Mouse (Mus musculus): Measurements from ENCODE around the gene Kndc1.

The Kndc1 gene

GRCm38 (mm10) chr7:139956658-139957057, 62.2 kb downstream of the Kndc1 start:
- DNase-seq: no peak

GRCm38 (mm10) chr7:139957437-139957836, 62.9 kb downstream of the Kndc1 start:
- DNase-seq: no peak

GRCm38 (mm10) chr7:139957958-139958357, 63.5 kb downstream of the Kndc1 start:
- no peak for DNase-seq

GRCm38 (mm10) chr7:139961141-139961540, 66.6 kb downstream of the Kndc1 start:
- DNase-seq: no peak

- DNase-seq: no peak
These were observed 69.3 kb downstream of the Kndc1 start for GRCm38 (mm10) chr7:139963814-139964213.

GRCm38 (mm10) chr7:139967175-139967574, 72.7 kb downstream of the Kndc1 start:
- no peak for DNase-seq

- no peak for DNase-seq
These were observed 73.9 kb downstream of the Kndc1 start for GRCm38 (mm10) chr7:139968428-139968827.

GRCm38 (mm10) chr7:139969348-139970130, 75.0 kb downstream of the Kndc1 start:
- DNase-seq: peak; percentile 92

GRCm38 (mm10) chr7:139970216-139970919, 75.9 kb downstream of the Kndc1 start:
- DNase-seq: no peak

- DNase-seq: no peak
These were observed 76.5 kb downstream of the Kndc1 start for GRCm38 (mm10) chr7:139970979-139971378.

- no peak for DNase-seq
These were observed 76.9 kb downstream of the Kndc1 start for GRCm38 (mm10) chr7:139971436-139971835.

GRCm38 (mm10) chr7:139972923-139973331, 78.4 kb downstream of the Kndc1 start:
- DNase-seq: no peak

- DNase-seq: no peak
These were observed 79.8 kb downstream of the Kndc1 start for GRCm38 (mm10) chr7:139974307-139974706.

- DNase-seq: no peak
These were observed 81.0 kb downstream of the Kndc1 start for GRCm38 (mm10) chr7:139975471-139975870.

- DNase-seq: peak; percentile 86
These were observed 83.9 kb downstream of the Kndc1 start, which contains the start of gene 6430531B16Rik for GRCm38 (mm10) chr7:139978278-139978892. Gene 6430531B16Rik (minus strand): TSS chr7:139978755.

- DNase-seq: no peak
These were observed 84.7 kb downstream of the Kndc1 start for GRCm38 (mm10) chr7:139979011-139979719.

GRCm38 (mm10) chr7:139980778-139981177, 86.3 kb downstream of the Kndc1 start:
- DNase-seq: no peak

GRCm38 (mm10) chr7:139982058-139982457, 87.6 kb downstream of the Kndc1 start:
- DNase-seq: no peak

- no peak for DNase-seq
These were observed 90.0 kb downstream of the Kndc1 start for GRCm38 (mm10) chr7:139984505-139984904.

- no peak for DNase-seq
These were observed 93.8 kb downstream of the Kndc1 start for GRCm38 (mm10) chr7:139988272-139988671.

GRCm38 (mm10) chr7:139990864-139991394, 96.4 kb downstream of the Kndc1 start:
- no peak for DNase-seq

Data from right cerebral cortex, postnatal 14 days (tissue).